Mouse (Mus musculus) spleen, embryonic (tissue): ENCODE results near the gene Gm20388.

ENCODE experiments used
- CTCF ChIA-PET: fragments of 350-600 bp; sonication (Branson Sonifier 250); formaldehyde crosslinking; loops from one replicate; lab custom pipeline; 2022; lab: Charles Lee

The Gm20388 gene

GRCm38 (mm10) chr8:124185081-124185480, 4274.4 kb downstream of the Gm20388 start:
- CTCF ChIA-PET: no interaction called here

- CTCF ChIA-PET: no interaction called here
Observed at GRCm38 (mm10) chr8:124190388-124190787, 4279.7 kb downstream of the Gm20388 start.

- CTCF ChIA-PET: no interaction called here
Observed at GRCm38 (mm10) chr8:124192242-124192641, 4281.6 kb downstream of the Gm20388 start.

- CTCF ChIA-PET: no interaction called here
Observed at GRCm38 (mm10) chr8:124192976-124193375, 4282.3 kb downstream of the Gm20388 start.

- CTCF ChIA-PET: no interaction called here
Observed at GRCm38 (mm10) chr8:124193992-124194391, 4283.4 kb downstream of the Gm20388 start.

- CTCF ChIA-PET: no interaction called here
Observed at GRCm38 (mm10) chr8:124196195-124196594, 4285.6 kb downstream of the Gm20388 start.

GRCm38 (mm10) chr8:124196797-124197196, 4286.2 kb downstream of the Gm20388 start:
- CTCF ChIA-PET: no interaction called here

GRCm38 (mm10) chr8:124198230-124198629, 4287.6 kb downstream of the Gm20388 start:
- CTCF ChIA-PET: no interaction called here

- CTCF ChIA-PET: no interaction called here
Observed at GRCm38 (mm10) chr8:124200400-124200799, 4289.8 kb downstream of the Gm20388 start.

GRCm38 (mm10) chr8:124201706-124202105, 4291.1 kb downstream of the Gm20388 start:
- CTCF ChIA-PET: no interaction called here

- CTCF ChIA-PET: no interaction called here
Observed at GRCm38 (mm10) chr8:124202895-124203294, 4292.3 kb downstream of the Gm20388 start.

GRCm38 (mm10) chr8:124204001-124204601, 4293.5 kb downstream of the Gm20388 start:
- CTCF ChIA-PET: no interaction called here

- CTCF ChIA-PET: no interaction called here
Observed at GRCm38 (mm10) chr8:124212148-124212547, 4301.5 kb downstream of the Gm20388 start.

GRCm38 (mm10) chr8:124216951-124217350, 4306.3 kb downstream of the Gm20388 start:
- CTCF ChIA-PET: interaction anchor here (0.7 kb wide), 2 partner anchors 224 to 566 kb away, joined by 3 read pairs; no protein-coding TSS in a partner anchor

GRCm38 (mm10) chr8:124229883-124230282, 4319.2 kb downstream of the Gm20388 start:
- CTCF ChIA-PET: no interaction called here

GRCm38 (mm10) chr8:124230496-124231175, 4320.0 kb downstream of the Gm20388 start:
- CTCF ChIA-PET: no interaction called here

- CTCF ChIA-PET: no interaction called here
Observed at GRCm38 (mm10) chr8:124231176-124231484, 4320.5 kb downstream of the Gm20388 start, which contains the start of gene Galnt2. Gene Galnt2 (plus strand): TSS chr8:124231391.

- CTCF ChIA-PET: interaction anchor here (0.8 kb wide), 1 partner anchor 42 kb away, joined by 3 read pairs; no protein-coding TSS in a partner anchor
Observed at GRCm38 (mm10) chr8:124231485-124232279, 4321.0 kb downstream of the Gm20388 start.

GRCm38 (mm10) chr8:124232280-124232600, 4321.6 kb downstream of the Gm20388 start:
- CTCF ChIA-PET: interaction anchor here (0.8 kb wide), 1 partner anchor 42 kb away, joined by 3 read pairs; no protein-coding TSS in a partner anchor

GRCm38 (mm10) chr8:124234496-124234895, 4323.9 kb downstream of the Gm20388 start:
- CTCF ChIA-PET: no interaction called here

- CTCF ChIA-PET: no interaction called here
Observed at GRCm38 (mm10) chr8:124235536-124235935, 4324.9 kb downstream of the Gm20388 start.

- CTCF ChIA-PET: no interaction called here
Observed at GRCm38 (mm10) chr8:124239350-124239749, 4328.7 kb downstream of the Gm20388 start.

GRCm38 (mm10) chr8:124240932-124241331, 4330.3 kb downstream of the Gm20388 start:
- CTCF ChIA-PET: no interaction called here
